Mouse (Mus musculus): ENCODE results near the gene Plcd1. TPM values are rescaled to one million over a fixed set of nuclear protein-coding genes. Genes with fewer than 3 reads are reported as not detected.

The Plcd1 gene
- polyA plus RNA-seq, 1 experiment from 2014 or later = 30.5 TPM

- WGBS = 89% methylated on average over 2 of the region's 2 CpGs
- Histone ChIP-seq H3K27me3 (ENCODE audit: control insufficient read depth, insufficient read depth, low read length) (no peaks in the 10 kb centered on the region), H3K4me3 (ENCODE audit: low read depth, low read length) (no peak overlapping the region), H3K36me3 (ENCODE audit: control insufficient read depth, insufficient read depth, low read length) (no peaks in the 10 kb centered on the region), H3K9me3 (ENCODE audit: control insufficient read depth, low read length) (no peaks in the 10 kb centered on the region), H3K9ac (ENCODE audit: low read length) (no peak overlapping the region), H3K4me1 (ENCODE audit: control insufficient read depth, insufficient read depth, low read length) (peaks cover 10% of the 10 kb centered on the region), H3K27ac (ENCODE audit: low read depth, low read length) (no peak overlapping the region), H3K4me2 (ENCODE audit: low read depth) (no peak overlapping the region)
- ATAC-seq (ENCODE audit: insufficient read depth, low FRiP score, low TSS enrichment) (no peak), DNase-seq (ENCODE audit: low spot score) (no peak)
Observed at GRCm38 (mm10) chr9:119051158-119051557, 42.1 kb downstream of the Plcd1 start.

GRCm38 (mm10) chr9:119048182-119048903, 45.0 kb downstream of the Plcd1 start:
- no peaks in the 10 kb centered on the region for H3K9me3 ChIP-seq (ENCODE audit: control insufficient read depth, low read length)
- ATAC-seq (ENCODE audit: insufficient read depth, low FRiP score, low TSS enrichment) = no peak
- no peak overlapping the region for H3K27ac ChIP-seq (ENCODE audit: low read depth, low read length)
- no peak overlapping the region for H3K9ac ChIP-seq (ENCODE audit: low read length)
- WGBS = 83% methylated on average over 11 of the region's 11 CpGs
- no peak for DNase-seq (ENCODE audit: low spot score)
- no peaks in the 10 kb centered on the region for H3K36me3 ChIP-seq (ENCODE audit: control insufficient read depth, insufficient read depth, low read length)
- peaks cover 10% of the 10 kb centered on the region for H3K4me1 ChIP-seq (ENCODE audit: control insufficient read depth, insufficient read depth, low read length)
- no peak overlapping the region for H3K4me3 ChIP-seq (ENCODE audit: low read depth, low read length)
- no peak overlapping the region for H3K4me2 ChIP-seq (ENCODE audit: low read depth)
- no peaks in the 10 kb centered on the region for H3K27me3 ChIP-seq (ENCODE audit: control insufficient read depth, insufficient read depth, low read length)

GRCm38 (mm10) chr9:119040101-119040775, 53.1 kb downstream of the Plcd1 start:
- Histone ChIP-seq H3K4me1 (ENCODE audit: control insufficient read depth, insufficient read depth, low read length) (no peaks in the 10 kb centered on the region), H3K36me3 (ENCODE audit: control insufficient read depth, insufficient read depth, low read length) (no peaks in the 10 kb centered on the region), H3K9ac (ENCODE audit: low read length) (no peak overlapping the region), H3K4me2 (ENCODE audit: low read depth) (no peak overlapping the region), H3K27me3 (ENCODE audit: control insufficient read depth, insufficient read depth, low read length) (no peaks in the 10 kb centered on the region), H3K27ac (ENCODE audit: low read depth, low read length) (no peak overlapping the region), H3K9me3 (ENCODE audit: control insufficient read depth, low read length) (no peaks in the 10 kb centered on the region), H3K4me3 (ENCODE audit: low read depth, low read length) (no peak overlapping the region)
- DNase-seq (ENCODE audit: low spot score) (no peak), ATAC-seq (ENCODE audit: insufficient read depth, low FRiP score, low TSS enrichment) (no peak)
- 92% methylated on average over 15 of the region's 15 CpGs for WGBS

GRCm38 (mm10) chr9:119038574-119038973, 54.7 kb downstream of the Plcd1 start:
- Histone ChIP-seq H3K36me3 (ENCODE audit: control insufficient read depth, insufficient read depth, low read length) (no peaks in the 10 kb centered on the region), H3K27ac (ENCODE audit: low read depth, low read length) (no peak overlapping the region), H3K9me3 (ENCODE audit: control insufficient read depth, low read length) (no peaks in the 10 kb centered on the region), H3K9ac (ENCODE audit: low read length) (no peak overlapping the region), H3K4me3 (ENCODE audit: low read depth, low read length) (no peak overlapping the region), H3K4me1 (ENCODE audit: control insufficient read depth, insufficient read depth, low read length) (peaks cover 3% of the 10 kb centered on the region; the same call in 1 of the 2 replicates), H3K27me3 (ENCODE audit: control insufficient read depth, insufficient read depth, low read length) (no peaks in the 10 kb centered on the region), H3K4me2 (ENCODE audit: low read depth) (no peak overlapping the region)
- DNase-seq (ENCODE audit: low spot score) (no peak), ATAC-seq (ENCODE audit: insufficient read depth, low FRiP score, low TSS enrichment) (no peak)
- 94% methylated on average over 3 of the region's 3 CpGs for WGBS

GRCm38 (mm10) chr9:119037076-119037730, 56.1 kb downstream of the Plcd1 start:
- H3K27me3 ChIP-seq (ENCODE audit: control insufficient read depth, insufficient read depth, low read length) = no peaks in the 10 kb centered on the region
- H3K27ac ChIP-seq (ENCODE audit: low read depth, low read length) = no peak overlapping the region
- no peak overlapping the region for H3K4me2 ChIP-seq (ENCODE audit: low read depth)
- no peak overlapping the region for H3K4me3 ChIP-seq (ENCODE audit: low read depth, low read length)
- peaks cover 16% of the 10 kb centered on the region; the same call in 1 of the 2 replicates for H3K4me1 ChIP-seq (ENCODE audit: control insufficient read depth, insufficient read depth, low read length)
- no peaks in the 10 kb centered on the region for H3K36me3 ChIP-seq (ENCODE audit: control insufficient read depth, insufficient read depth, low read length)
- WGBS = 85% methylated on average over 15 of the region's 15 CpGs
- no peak for ATAC-seq (ENCODE audit: insufficient read depth, low FRiP score, low TSS enrichment)
- DNase-seq (ENCODE audit: low spot score) = no peak
- H3K9ac ChIP-seq (ENCODE audit: low read length) = no peak overlapping the region
- H3K9me3 ChIP-seq (ENCODE audit: control insufficient read depth, low read length) = no peaks in the 10 kb centered on the region

GRCm38 (mm10) chr9:119035836-119036235, 57.5 kb downstream of the Plcd1 start:
- 86% methylated on average over 7 of the region's 7 CpGs for WGBS
- peaks cover 16% of the 10 kb centered on the region; the same call in 1 of the 2 replicates for H3K4me1 ChIP-seq (ENCODE audit: control insufficient read depth, insufficient read depth, low read length)

GRCm38 (mm10) chr9:119034676-119035665, 58.3 kb downstream of the Plcd1 start:
- Histone ChIP-seq H3K4me2 (ENCODE audit: low read depth) (no peak overlapping the region), H3K9ac (ENCODE audit: low read length) (no peak overlapping the region), H3K4me3 (ENCODE audit: low read depth, low read length) (no peak overlapping the region), H3K27ac (ENCODE audit: low read depth, low read length) (no peak overlapping the region), H3K9me3 (ENCODE audit: control insufficient read depth, low read length) (no peaks in the 10 kb centered on the region), H3K27me3 (ENCODE audit: control insufficient read depth, insufficient read depth, low read length) (no peaks in the 10 kb centered on the region), H3K4me1 (ENCODE audit: control insufficient read depth, insufficient read depth, low read length) (peaks cover 16% of the 10 kb centered on the region; the same call in 1 of the 2 replicates), H3K36me3 (ENCODE audit: control insufficient read depth, insufficient read depth, low read length) (no peaks in the 10 kb centered on the region)
- ATAC-seq (ENCODE audit: insufficient read depth, low FRiP score, low TSS enrichment) = no peak
- WGBS = 80% methylated on average over 29 of the region's 29 CpGs
- DNase-seq (ENCODE audit: low spot score) = no peak

More at GRCm38 (mm10) chr9:119035836-119036235, 57.5 kb downstream of the Plcd1 start:
- DNase-seq (ENCODE audit: low spot score) (no peak), ATAC-seq (ENCODE audit: insufficient read depth, low FRiP score, low TSS enrichment) (no peak)
- Histone ChIP-seq H3K27ac (ENCODE audit: low read depth, low read length) (no peak overlapping the region), H3K9ac (ENCODE audit: low read length) (no peak overlapping the region), H3K4me2 (ENCODE audit: low read depth) (no peak overlapping the region), H3K36me3 (ENCODE audit: control insufficient read depth, insufficient read depth, low read length) (no peaks in the 10 kb centered on the region), H3K27me3 (ENCODE audit: control insufficient read depth, insufficient read depth, low read length) (no peaks in the 10 kb centered on the region), H3K4me3 (ENCODE audit: low read depth, low read length) (no peak overlapping the region), H3K9me3 (ENCODE audit: control insufficient read depth, low read length) (no peaks in the 10 kb centered on the region)

- ATAC-seq (ENCODE audit: insufficient read depth, low FRiP score, low TSS enrichment) (no peak), DNase-seq (ENCODE audit: low spot score) (no peak)
- H3K27ac ChIP-seq (ENCODE audit: low read depth, low read length) = no peak overlapping the region
- no peaks in the 10 kb centered on the region for H3K9me3 ChIP-seq (ENCODE audit: control insufficient read depth, low read length)
- WGBS = 78% methylated on average over 8 of the region's 8 CpGs
- no peak overlapping the region for H3K4me3 ChIP-seq (ENCODE audit: low read depth, low read length)
- H3K27me3 ChIP-seq (ENCODE audit: control insufficient read depth, insufficient read depth, low read length) = no peaks in the 10 kb centered on the region
- no peak overlapping the region for H3K4me2 ChIP-seq (ENCODE audit: low read depth)
- no peaks in the 10 kb centered on the region for H3K36me3 ChIP-seq (ENCODE audit: control insufficient read depth, insufficient read depth, low read length)
- no peak overlapping the region for H3K9ac ChIP-seq (ENCODE audit: low read length)
- peaks cover 16% of the 10 kb centered on the region; the same call in 1 of the 2 replicates for H3K4me1 ChIP-seq (ENCODE audit: control insufficient read depth, insufficient read depth, low read length)
Observed at GRCm38 (mm10) chr9:119034069-119034468, 59.2 kb downstream of the Plcd1 start.

Data from neural tube, embryonic 11.5 days (tissue).